Mouse (Mus musculus): ENCODE results near the gene Kcnn1.

Gene Kcnn1

GRCm38 (mm10) chr8:70810962-70811680, 51.9 kb downstream of the Kcnn1 start:
- DNase-seq (ENCODE audit: low spot score) = no peak

- no peak for DNase-seq (ENCODE audit: low spot score)
Measured at GRCm38 (mm10) chr8:70808955-70809701, 53.9 kb downstream of the Kcnn1 start.

- no peak for DNase-seq (ENCODE audit: low spot score)
Measured at GRCm38 (mm10) chr8:70808239-70808638, 54.8 kb downstream of the Kcnn1 start, which contains the start of gene Il12rb1. TSS of gene Il12rb1 (plus strand) at chr8:70808449.

- no peak for DNase-seq (ENCODE audit: low spot score)
Measured at GRCm38 (mm10) chr8:70807304-70807703, 55.8 kb downstream of the Kcnn1 start.

- DNase-seq (ENCODE audit: low spot score) = no peak
Measured at GRCm38 (mm10) chr8:70806541-70806940, 56.5 kb downstream of the Kcnn1 start.

GRCm38 (mm10) chr8:70804481-70805206, 58.4 kb downstream of the Kcnn1 start, which contains the start of gene Mast3:
TSS of gene Mast3 (minus strand) at chr8:70805054.
- DNase-seq (ENCODE audit: low spot score) = peak; percentile 84

- DNase-seq (ENCODE audit: low spot score) = peak; percentile 46
Measured at GRCm38 (mm10) chr8:70803761-70804480, 59.1 kb downstream of the Kcnn1 start.

GRCm38 (mm10) chr8:70802786-70803510, 60.1 kb downstream of the Kcnn1 start:
- no peak for DNase-seq (ENCODE audit: low spot score)

- no peak for DNase-seq (ENCODE audit: low spot score)
Measured at GRCm38 (mm10) chr8:70801830-70802229, 61.2 kb downstream of the Kcnn1 start.

- DNase-seq (ENCODE audit: low spot score) = no peak
Measured at GRCm38 (mm10) chr8:70801156-70801555, 61.9 kb downstream of the Kcnn1 start.

- DNase-seq (ENCODE audit: low spot score) = no peak
Measured at GRCm38 (mm10) chr8:70800648-70801047, 62.4 kb downstream of the Kcnn1 start.

- no peak for DNase-seq (ENCODE audit: low spot score)
Measured at GRCm38 (mm10) chr8:70798281-70798680, 64.8 kb downstream of the Kcnn1 start.

GRCm38 (mm10) chr8:70797081-70798070, 65.7 kb downstream of the Kcnn1 start:
- DNase-seq (ENCODE audit: low spot score) = peak; percentile 78

GRCm38 (mm10) chr8:70796403-70797080, 66.5 kb downstream of the Kcnn1 start:
- DNase-seq (ENCODE audit: low spot score) = no peak

GRCm38 (mm10) chr8:70795370-70795769, 67.7 kb downstream of the Kcnn1 start:
- DNase-seq (ENCODE audit: low spot score) = no peak

GRCm38 (mm10) chr8:70794215-70794614, 68.8 kb downstream of the Kcnn1 start:
- DNase-seq (ENCODE audit: low spot score) = no peak

GRCm38 (mm10) chr8:70792700-70793099, 70.4 kb downstream of the Kcnn1 start:
- peak; percentile 64 for DNase-seq (ENCODE audit: low spot score)

Measured in urinary bladder, postnatal 25 days (tissue).